Mouse (Mus musculus) forebrain, embryonic 12.5 days (tissue): Measurements from ENCODE around the gene E2f3. TPM values are rescaled to one million over a fixed set of nuclear protein-coding genes. Genes with fewer than 3 reads are reported as not detected.

ENCODE experiments used
- ATAC-seq: fragments of 200-750 bp; cut with Nextera tagmentation; 2 replicates; pipeline ENCODE4 v1.8.0; 2017; ENCODE audit warnings: moderate TSS enrichment; ENCODE audit not compliant: low FRiP score
- H3K27ac ChIP-seq: fragments of 300-500 bp; sonication (generic); 2 replicates; pipeline ENCODE4 v1.5.1; 2016; ENCODE audit warnings: mild to moderate bottlenecking
- H3K27me3 ChIP-seq: fragments of 300-500 bp; sonication (generic); 2 replicates; pipeline ENCODE4 v1.6.1; 2016; ENCODE audit warnings: mild to moderate bottlenecking
- H3K36me3 ChIP-seq: fragments of 300-500 bp; sonication (generic); replicated peaks from 2 replicates; pipeline ENCODE4 v1.6.1; 2016; ENCODE audit warnings: mild to moderate bottlenecking
- H3K4me1 ChIP-seq: fragments of 300-500 bp; sonication (generic); 2 replicates; pipeline ENCODE4 v1.6.1; 2016
- H3K4me2 ChIP-seq: fragments of 300-500 bp; sonication (generic); 2 replicates; pipeline ENCODE4 v1.6.1; 2016; ENCODE audit warnings: mild to moderate bottlenecking, moderate library complexity
- H3K4me3 ChIP-seq: fragments of 300-500 bp; sonication (generic); replicated peaks from 2 replicates; pipeline ENCODE4 v1.5.1; 2016; ENCODE audit warnings: mild to moderate bottlenecking
- H3K9ac ChIP-seq: fragments of 300-500 bp; sonication (generic); 2 replicates; pipeline ENCODE4 v1.6.1; 2016; ENCODE audit warnings: mild to moderate bottlenecking
- H3K9me3 ChIP-seq: fragments of 300-500 bp; sonication (generic); 2 replicates; pipeline ENCODE4 v1.6.1; 2016
- whole genome bisulfite sequencing: fragments of 180-500 bp; shearing (Covaris S2); methylation state at CpG from one replicate; pipeline ENCODE4 v1.1.7; 2016; 5-methylcytosine and 5-hydroxymethylcytosine counted together
- polyA plus RNA-seq: library from polyadenylated mRNA; unstranded; fragments of >200 nt; fragmentation: Nextera tagmentation; extraction: Ambion mirVana; gene quantifications from 2 replicates; pipeline ENCODE4 v1.2.1, GENCODE M21; 2016

The E2f3 gene
- polyA plus RNA-seq, 1 experiment from 2014 or later: 20.9 TPM

GRCm38 (mm10) chr13:29970333-29970732 is 15.5 kb downstream of the E2f3 start:
- H3K36me3 ChIP-seq: peaks cover 19% of the 10 kb centered on the region
- 94% methylated on average over 7 of the region's 7 CpGs for WGBS

DNA sequence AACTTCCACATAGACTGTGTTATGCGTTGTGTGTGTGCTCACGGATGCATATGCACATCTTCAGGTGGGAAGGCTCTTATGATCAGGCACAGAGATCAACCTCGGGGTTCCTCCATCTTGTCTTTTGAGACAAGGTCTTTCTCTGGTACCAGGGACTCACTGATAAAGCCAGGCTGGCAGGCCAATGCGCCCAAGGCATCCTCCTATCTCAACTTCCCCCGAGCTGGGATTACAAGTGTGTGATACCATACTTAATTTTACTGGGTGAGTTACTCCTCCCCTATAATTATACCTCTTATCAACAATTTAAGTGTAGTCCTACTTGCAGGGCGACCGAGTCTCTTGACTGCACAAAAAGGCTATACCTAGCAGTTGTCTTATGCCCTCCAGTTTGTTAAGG is 17.2 kb downstream of the E2f3 start:
- Histone ChIP-seq H3K4me3 (no peak overlapping the region), H3K36me3 (peaks cover 13% of the 10 kb centered on the region; the same call in 1 of the 2 replicates), H3K9me3 (no peaks in the 10 kb centered on the region), H3K4me2 (no peak overlapping the region), H3K27me3 (no peaks in the 10 kb centered on the region), H3K9ac (no peak overlapping the region), H3K27ac (no peak overlapping the region), H3K4me1 (no peaks in the 10 kb centered on the region)
- 89% methylated on average over 7 of the region's 7 CpGs for WGBS
- ATAC-seq: peak; percentile 20; the same call in 1 of the 2 replicates

More at GRCm38 (mm10) chr13:29970333-29970732, 15.5 kb downstream of the E2f3 start:
- no peak for ATAC-seq
- no peaks in the 10 kb centered on the region for H3K4me1 ChIP-seq
- no peak overlapping the region for H3K27ac ChIP-seq
- H3K4me3 ChIP-seq: no peak overlapping the region
- no peak overlapping the region for H3K9ac ChIP-seq
- no peaks in the 10 kb centered on the region for H3K9me3 ChIP-seq
- H3K4me2 ChIP-seq: no peak overlapping the region
- no peaks in the 10 kb centered on the region for H3K27me3 ChIP-seq

- no peaks in the 10 kb centered on the region for H3K27me3 ChIP-seq
- ATAC-seq: no peak
- no peak overlapping the region for H3K4me3 ChIP-seq
- H3K9ac ChIP-seq: no peak overlapping the region
- no peak overlapping the region for H3K4me2 ChIP-seq
- no peaks in the 10 kb centered on the region for H3K9me3 ChIP-seq
- H3K27ac ChIP-seq: no peak overlapping the region
- WGBS: 95% methylated on average over 5 of the region's 5 CpGs
- H3K4me1 ChIP-seq: no peaks in the 10 kb centered on the region
- peaks cover 15% of the 10 kb centered on the region; the same call in 1 of the 2 replicates for H3K36me3 ChIP-seq
These were observed 18.5 kb downstream of the E2f3 start for GRCm38 (mm10) chr13:29967367-29967766.

- Histone ChIP-seq H3K4me2 (no peak overlapping the region), H3K9ac (no peak overlapping the region), H3K4me3 (no peak overlapping the region), H3K36me3 (peaks cover 15% of the 10 kb centered on the region; the same call in 1 of the 2 replicates), H3K9me3 (no peaks in the 10 kb centered on the region), H3K27me3 (no peaks in the 10 kb centered on the region), H3K27ac (no peak overlapping the region), H3K4me1 (no peaks in the 10 kb centered on the region)
- whole genome bisulfite sequencing: 95% methylated on average over 8 of the region's 8 CpGs
- ATAC-seq: no peak
These were observed 18.9 kb downstream of the E2f3 start for GRCm38 (mm10) chr13:29966966-29967365.

DNA sequence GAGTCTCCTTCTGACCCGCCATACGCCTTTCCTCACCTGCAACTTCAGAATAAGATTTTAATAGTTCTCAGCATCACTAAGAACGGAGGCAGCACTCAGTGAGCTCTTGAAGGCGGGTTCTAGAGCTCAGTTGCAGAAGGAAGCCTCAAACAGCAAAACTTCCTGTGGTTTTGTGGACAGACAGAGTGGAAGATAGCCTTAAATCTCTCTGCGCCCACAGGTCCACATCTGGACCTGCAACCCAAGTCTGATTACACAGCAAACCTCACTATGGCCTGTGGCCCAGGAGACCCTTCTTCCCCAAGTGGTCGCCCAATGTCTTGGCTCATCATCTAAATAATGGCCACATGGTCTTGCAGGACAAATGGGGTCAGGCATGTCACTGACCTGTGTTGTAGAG is 21.8 kb downstream of the E2f3 start:
- no peak overlapping the region for H3K9ac ChIP-seq
- no peak overlapping the region for H3K27ac ChIP-seq
- no peak overlapping the region for H3K4me2 ChIP-seq
- H3K4me3 ChIP-seq: no peak overlapping the region
- ATAC-seq: no peak
- H3K27me3 ChIP-seq: no peaks in the 10 kb centered on the region
- WGBS: 96% methylated on average over 6 of the region's 6 CpGs
- H3K36me3 ChIP-seq: peaks cover 23% of the 10 kb centered on the region; the same call in 1 of the 2 replicates
- no peaks in the 10 kb centered on the region for H3K4me1 ChIP-seq
- no peaks in the 10 kb centered on the region for H3K9me3 ChIP-seq

- Histone ChIP-seq H3K4me3 (no peak overlapping the region), H3K4me2 (no peak overlapping the region), H3K27me3 (no peaks in the 10 kb centered on the region), H3K9me3 (no peaks in the 10 kb centered on the region), H3K9ac (no peak overlapping the region), H3K27ac (no peak overlapping the region), H3K4me1 (0 out of 2 replicates have a peak, but pooled peaks cover 3% of the 10 kb centered on the region), H3K36me3 (peaks cover 23% of the 10 kb centered on the region)
- WGBS: 96% methylated on average over 6 of the region's 6 CpGs
- no peak for ATAC-seq
These were observed 25.4 kb downstream of the E2f3 start for GRCm38 (mm10) chr13:29960416-29960815.

GRCm38 (mm10) chr13:29957731-29958254 is 28.1 kb downstream of the E2f3 start:
- H3K27ac ChIP-seq: no peak overlapping the region
- peaks cover 23% of the 10 kb centered on the region for H3K36me3 ChIP-seq
- no peaks in the 10 kb centered on the region for H3K9me3 ChIP-seq
- no peak overlapping the region for H3K9ac ChIP-seq
- no peaks in the 10 kb centered on the region for H3K27me3 ChIP-seq
- no peak overlapping the region for H3K4me2 ChIP-seq
- no peak overlapping the region for H3K4me3 ChIP-seq
- ATAC-seq: no peak
- 0 out of 2 replicates have a peak, but pooled peaks cover 3% of the 10 kb centered on the region for H3K4me1 ChIP-seq
- WGBS: 84% methylated on average over 9 of the region's 9 CpGs

GRCm38 (mm10) chr13:29956821-29957421 is 28.9 kb downstream of the E2f3 start:
- H3K9me3 ChIP-seq: no peaks in the 10 kb centered on the region
- 95% methylated on average over 12 of the region's 12 CpGs for WGBS
- peaks cover 23% of the 10 kb centered on the region for H3K36me3 ChIP-seq
- 0 out of 2 replicates have a peak, but pooled peaks cover 3% of the 10 kb centered on the region for H3K4me1 ChIP-seq
- no peak overlapping the region for H3K27ac ChIP-seq
- no peak overlapping the region for H3K9ac ChIP-seq
- H3K27me3 ChIP-seq: no peaks in the 10 kb centered on the region
- no peak for ATAC-seq
- H3K4me2 ChIP-seq: no peak overlapping the region
- H3K4me3 ChIP-seq: no peak overlapping the region

DNA sequence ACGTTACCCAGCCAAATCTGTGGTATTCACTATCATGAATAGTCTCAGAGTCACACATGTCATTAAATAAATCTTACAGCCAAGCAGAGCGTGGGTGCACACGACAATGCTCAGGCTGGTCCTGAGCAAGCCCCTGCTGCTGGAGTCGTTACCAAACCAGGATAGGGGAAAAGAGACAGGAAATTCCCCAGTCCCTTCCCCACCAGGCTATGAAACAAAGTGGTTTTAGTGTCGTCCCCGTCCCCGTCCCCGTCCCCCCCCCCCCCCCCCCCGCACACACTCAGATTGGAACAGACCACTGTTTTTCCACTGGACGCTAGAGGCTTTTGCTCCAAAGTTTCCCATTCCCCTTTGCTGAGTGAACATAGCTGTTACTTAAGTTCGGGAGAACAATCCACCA is 30.6 kb downstream of the E2f3 start:
- no peak for ATAC-seq
- Histone ChIP-seq H3K27ac (no peak overlapping the region), H3K4me3 (no peak overlapping the region), H3K9me3 (no peaks in the 10 kb centered on the region), H3K27me3 (no peaks in the 10 kb centered on the region), H3K4me1 (0 out of 2 replicates have a peak, but pooled peaks cover 3% of the 10 kb centered on the region), H3K36me3 (peaks cover 36% of the 10 kb centered on the region), H3K4me2 (no peak overlapping the region), H3K9ac (no peak overlapping the region)
- WGBS: 88% methylated on average over 7 of the region's 11 CpGs

GRCm38 (mm10) chr13:29954741-29955140 is 31.1 kb downstream of the E2f3 start:
- no peaks in the 10 kb centered on the region for H3K27me3 ChIP-seq
- WGBS: 92% methylated on average over 10 of the region's 10 CpGs
- no peak overlapping the region for H3K4me2 ChIP-seq
- H3K9me3 ChIP-seq: no peaks in the 10 kb centered on the region
- H3K4me1 ChIP-seq: 0 out of 2 replicates have a peak, but pooled peaks cover 3% of the 10 kb centered on the region
- H3K27ac ChIP-seq: no peak overlapping the region
- H3K36me3 ChIP-seq: peaks cover 39% of the 10 kb centered on the region
- no peak overlapping the region for H3K9ac ChIP-seq
- ATAC-seq: no peak
- no peak overlapping the region for H3K4me3 ChIP-seq

DNA sequence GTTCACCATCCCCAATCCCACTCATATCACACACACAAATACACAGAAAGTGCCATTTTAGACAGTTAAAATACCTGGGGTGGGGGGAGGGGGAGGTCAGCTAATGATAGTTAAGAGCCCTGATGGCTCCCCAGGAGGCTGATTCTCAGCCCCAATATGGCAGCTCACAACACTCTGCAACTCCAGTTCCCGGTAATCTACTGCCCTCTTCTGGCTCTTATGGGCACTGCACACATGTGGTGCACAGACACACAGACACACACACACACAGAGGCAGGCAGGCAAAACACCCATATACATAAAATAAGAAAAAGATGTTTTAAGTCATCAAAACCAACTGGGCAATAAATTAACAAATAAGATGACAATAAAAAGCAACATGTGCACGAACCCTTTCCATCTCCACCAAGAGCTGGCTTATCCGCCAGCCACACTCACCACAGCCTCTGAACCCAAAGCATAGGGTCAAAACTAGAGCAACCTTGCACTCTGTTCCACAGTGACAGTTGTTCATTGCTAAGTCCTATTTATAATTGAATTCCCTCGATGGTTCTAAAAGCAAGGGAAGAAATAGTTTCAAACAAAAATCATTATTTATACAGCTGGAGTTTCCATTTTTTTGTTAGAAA is 32.3 kb downstream of the E2f3 start:
- H3K36me3 ChIP-seq: peaks cover 35% of the 10 kb centered on the region

DNA sequence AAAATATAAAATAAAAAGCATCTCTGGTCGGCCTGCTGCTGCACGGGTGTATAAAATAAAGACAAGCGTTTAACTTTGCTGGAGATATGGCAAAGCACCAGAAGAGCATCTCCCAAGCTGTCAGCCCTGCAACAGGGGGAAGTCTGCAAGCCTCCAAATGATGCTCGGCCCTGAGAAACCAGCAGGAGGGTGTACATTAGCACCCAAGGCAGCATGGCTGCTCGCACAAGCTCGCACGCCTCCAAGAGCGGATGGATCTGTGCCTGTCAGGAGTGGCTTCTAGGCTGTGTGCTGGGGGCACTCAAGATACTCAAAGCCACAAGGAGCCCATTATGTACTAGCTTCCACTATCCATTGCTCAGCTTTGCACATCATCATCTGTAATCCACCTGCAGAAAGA is 39.8 kb downstream of the E2f3 start:
- Histone ChIP-seq H3K36me3 (peaks cover 12% of the 10 kb centered on the region), H3K9ac (no peak overlapping the region), H3K4me1 (no peaks in the 10 kb centered on the region), H3K9me3 (no peaks in the 10 kb centered on the region), H3K27ac (no peak overlapping the region), H3K4me3 (no peak overlapping the region), H3K4me2 (no peak overlapping the region), H3K27me3 (no peaks in the 10 kb centered on the region)
- WGBS: 84% methylated on average over 8 of the region's 8 CpGs
- no peak for ATAC-seq

More for the DNA sequence above, 32.3 kb downstream of the E2f3 start:
- Histone ChIP-seq H3K4me2 (no peak overlapping the region), H3K9me3 (no peaks in the 10 kb centered on the region), H3K9ac (no peak overlapping the region), H3K27ac (no peak overlapping the region), H3K27me3 (no peaks in the 10 kb centered on the region), H3K4me3 (no peak overlapping the region), H3K4me1 (0 out of 2 replicates have a peak, but pooled peaks cover 3% of the 10 kb centered on the region)
- WGBS: 97% methylated on average over 4 of the region's 4 CpGs
- ATAC-seq: no peak
